Mouse (Mus musculus) neural tube, embryonic 11.5 days (tissue): ENCODE results near the gene Arhgef10l. TPM values are rescaled to one million over a fixed set of nuclear protein-coding genes. Genes with fewer than 3 reads are reported as not detected.
"Not testable (repeated sequence)": the region's sequence is repeated elsewhere in the genome, so short reads cannot be mapped to it uniquely, and the experiment has no call there.

Experiments used
- ATAC-seq: fragments of 200-750 bp; cut with Nextera tagmentation; 2 replicates; pipeline ENCODE4 v1.8.0; 2017; ENCODE audit warnings: moderate number of reproducible peaks, mild to moderate bottlenecking, moderate TSS enrichment, moderate library complexity; ENCODE audit not compliant: insufficient read depth, low FRiP score, low TSS enrichment
- DNase-seq: peaks from one replicate; pipeline ENCODE4 v3.0.0-alpha.2; 2015; ENCODE audit warnings: low spot score
- H3K27ac ChIP-seq: fragments of 300-500 bp; sonication (generic); 2 replicates; pipeline ENCODE4 v1.5.1; 2014; ENCODE audit warnings: low read depth, mild to moderate bottlenecking, low read length
- H3K27me3 ChIP-seq: fragments of 300-500 bp; sonication (generic); 2 replicates; pipeline ENCODE4 v1.6.1; 2014; ENCODE audit warnings: mild to moderate bottlenecking, low read length, mixed read lengths; ENCODE audit not compliant: control insufficient read depth, insufficient read depth
- H3K36me3 ChIP-seq: fragments of 300-500 bp; sonication (generic); 2 replicates; pipeline ENCODE4 v1.6.1; 2014; ENCODE audit warnings: mild to moderate bottlenecking, low read length, moderate library complexity, mixed read lengths; ENCODE audit not compliant: control insufficient read depth, insufficient read depth
- H3K4me1 ChIP-seq: fragments of 300-500 bp; sonication (generic); 2 replicates; pipeline ENCODE4 v1.6.1; 2014; ENCODE audit warnings: low read length, mixed read lengths; ENCODE audit not compliant: control insufficient read depth, insufficient read depth
- H3K4me2 ChIP-seq: fragments of 300-500 bp; sonication (generic); 2 replicates; pipeline ENCODE4 v1.6.1; 2014; ENCODE audit warnings: low read depth, mild to moderate bottlenecking, moderate library complexity
- H3K4me3 ChIP-seq: fragments of 300-500 bp; sonication (generic); 2 replicates; pipeline ENCODE4 v1.5.1; 2014; ENCODE audit warnings: low read depth, low read length
- H3K9ac ChIP-seq: fragments of 300-500 bp; sonication (generic); 2 replicates; pipeline ENCODE4 v1.6.1; 2014; ENCODE audit warnings: mild to moderate bottlenecking, low read length
- H3K9me3 ChIP-seq: fragments of 300-500 bp; sonication (generic); 2 replicates; pipeline ENCODE4 v1.6.1; 2016; ENCODE audit warnings: low read length; ENCODE audit not compliant: control insufficient read depth
- WGBS: fragments of 180-500 bp; shearing (Covaris S2); extraction: QIAGEN DNeasy Blood & Tissue Kit; methylation state at CpG from one replicate; pipeline ENCODE4 v1.1.7; 2014; 5-methylcytosine and 5-hydroxymethylcytosine counted together
- polyA plus RNA-seq: library from polyadenylated mRNA; unstranded; fragments of >200 nt; fragmentation: Nextera tagmentation; extraction: Ambion mirVana; gene quantifications from 2 replicates; pipeline ENCODE4 v1.2.1, GENCODE M21; 2014

Arhgef10l gene
- polyA plus RNA-seq, 1 experiment from 2014 or later = 25.3 TPM

- 91% methylated on average over 7 of the region's 7 CpGs for WGBS
- H3K4me3 ChIP-seq, H3K27me3 ChIP-seq, DNase-seq, H3K9me3 ChIP-seq, ATAC-seq, H3K4me1 ChIP-seq, H3K9ac ChIP-seq, H3K4me2 ChIP-seq, H3K27ac ChIP-seq: not testable (repeated sequence)
- peaks cover 18% of the 10 kb centered on the region for H3K36me3 ChIP-seq
Observed at GRCm38 (mm10) chr4:140574863-140575262, 90.9 kb downstream of the Arhgef10l start.

GRCm38 (mm10) chr4:140572376-140572775 is 93.4 kb downstream of the Arhgef10l start:
- no peaks in the 10 kb centered on the region for H3K9me3 ChIP-seq
- WGBS = 88% methylated on average over 17 of the region's 17 CpGs
- no peaks in the 10 kb centered on the region for H3K4me1 ChIP-seq
- H3K4me2 ChIP-seq = no peak overlapping the region
- DNase-seq (no peak), ATAC-seq (no peak)
- peaks cover 28% of the 10 kb centered on the region for H3K36me3 ChIP-seq
- no peak overlapping the region for H3K9ac ChIP-seq
- H3K27me3 ChIP-seq = no peaks in the 10 kb centered on the region
- no peak overlapping the region for H3K4me3 ChIP-seq
- H3K27ac ChIP-seq = no peak overlapping the region

- Histone ChIP-seq H3K27ac (no peak overlapping the region), H3K27me3 (no peaks in the 10 kb centered on the region), H3K4me3 (no peak overlapping the region), H3K4me2 (no peak overlapping the region), H3K9ac (no peak overlapping the region), H3K9me3 (no peaks in the 10 kb centered on the region), H3K36me3 (peaks cover 25% of the 10 kb centered on the region), H3K4me1 (no peaks in the 10 kb centered on the region)
- no peak for ATAC-seq
- DNase-seq = no peak
- WGBS = 84% methylated on average over 2 of the region's 2 CpGs
Observed at GRCm38 (mm10) chr4:140569394-140569793, 96.4 kb downstream of the Arhgef10l start.

GRCm38 (mm10) chr4:140567911-140568480 is 97.8 kb downstream of the Arhgef10l start:
- H3K27me3 ChIP-seq = no peaks in the 10 kb centered on the region
- no peaks in the 10 kb centered on the region for H3K4me1 ChIP-seq
- H3K27ac ChIP-seq = no peak overlapping the region
- H3K4me3 ChIP-seq = no peak overlapping the region
- H3K4me2 ChIP-seq = no peak overlapping the region
- WGBS = 93% methylated on average over 11 of the region's 11 CpGs
- ATAC-seq = no peak
- H3K9me3 ChIP-seq = no peaks in the 10 kb centered on the region
- H3K9ac ChIP-seq = no peak overlapping the region
- DNase-seq = no peak
- H3K36me3 ChIP-seq = peaks cover 24% of the 10 kb centered on the region

- Histone ChIP-seq H3K9ac (no peak overlapping the region), H3K4me1 (no peaks in the 10 kb centered on the region), H3K4me2 (no peak overlapping the region), H3K27me3 (no peaks in the 10 kb centered on the region), H3K4me3 (no peak overlapping the region), H3K27ac (no peak overlapping the region), H3K9me3 (no peaks in the 10 kb centered on the region), H3K36me3 (peaks cover 36% of the 10 kb centered on the region)
- WGBS = 95% methylated on average over 14 of the region's 14 CpGs
- no peak for ATAC-seq
- DNase-seq = no peak
Observed at GRCm38 (mm10) chr4:140566785-140567184, 99.0 kb downstream of the Arhgef10l start.

- H3K4me2 ChIP-seq, H3K27me3 ChIP-seq, H3K4me1 ChIP-seq, DNase-seq, ATAC-seq, H3K27ac ChIP-seq, H3K4me3 ChIP-seq, H3K9me3 ChIP-seq, H3K9ac ChIP-seq: not testable (repeated sequence)
- H3K36me3 ChIP-seq = peaks cover 44% of the 10 kb centered on the region
- 92% methylated on average over 1 of the region's 1 CpGs for WGBS
Observed at GRCm38 (mm10) chr4:140564459-140564858, 101.4 kb downstream of the Arhgef10l start.

GRCm38 (mm10) chr4:140562461-140563178 is 103.2 kb downstream of the Arhgef10l start:
- Histone ChIP-seq H3K9ac (no peak overlapping the region), H3K27me3 (no peaks in the 10 kb centered on the region), H3K4me3 (no peak overlapping the region), H3K27ac (no peak overlapping the region), H3K9me3 (no peaks in the 10 kb centered on the region), H3K36me3 (peaks cover 34% of the 10 kb centered on the region), H3K4me2 (no peak overlapping the region), H3K4me1 (no peaks in the 10 kb centered on the region)
- ATAC-seq (no peak), DNase-seq (no peak)
- 81% methylated on average over 10 of the region's 10 CpGs for WGBS

- ATAC-seq = no peak
- H3K27ac ChIP-seq = no peak overlapping the region
- DNase-seq = no peak
- no peaks in the 10 kb centered on the region for H3K9me3 ChIP-seq
- no peak overlapping the region for H3K9ac ChIP-seq
- no peaks in the 10 kb centered on the region for H3K27me3 ChIP-seq
- WGBS = 97% methylated on average over 3 of the region's 3 CpGs
- no peaks in the 10 kb centered on the region for H3K4me1 ChIP-seq
- H3K4me2 ChIP-seq = no peak overlapping the region
- no peak overlapping the region for H3K4me3 ChIP-seq
- H3K36me3 ChIP-seq = peaks cover 28% of the 10 kb centered on the region
Observed at GRCm38 (mm10) chr4:140561744-140562143, 104.1 kb downstream of the Arhgef10l start.

GRCm38 (mm10) chr4:140559862-140560261 is 106.0 kb downstream of the Arhgef10l start:
- no peak overlapping the region for H3K4me3 ChIP-seq
- no peaks in the 10 kb centered on the region for H3K27me3 ChIP-seq
- no peaks in the 10 kb centered on the region for H3K4me1 ChIP-seq
- no peak overlapping the region for H3K9ac ChIP-seq
- WGBS = 88% methylated on average over 4 of the region's 4 CpGs
- H3K27ac ChIP-seq = no peak overlapping the region
- no peak for ATAC-seq
- H3K36me3 ChIP-seq = peaks cover 28% of the 10 kb centered on the region
- H3K4me2 ChIP-seq = no peak overlapping the region
- no peak for DNase-seq
- no peaks in the 10 kb centered on the region for H3K9me3 ChIP-seq
